29 mouse cellular contexts compared by ENCODE assay signal in genomic region chr2:109230443-109230842, GRCm38 (mm10).
"Had no signal": no experiment of that assay in that cellular context is flagged by ENCODE, and none has a peak within 500 bp of the region (broad histone marks: within the 10 kb centered on the region; RNA-seq: fewer than 3 reads in every experiment).

No protein-coding gene starts in this region.

- H3K4me1 ChIP-seq: embryonic facial prominence, embryonic 10.5 days; embryonic facial prominence, embryonic 12.5 days; embryonic facial prominence, embryonic 13.5 days; embryonic facial prominence, embryonic 15.5 days; forebrain, embryonic 10.5 days; forebrain, embryonic 12.5 days; forebrain, embryonic 13.5 days; forebrain, embryonic 15.5 days; heart, embryonic 10.5 days had no signal

- ATAC-seq: forebrain, embryonic 13.5 days; forebrain, embryonic 14.5 days; forebrain, embryonic 15.5 days; forebrain, embryonic 16.5 days had no signal

- H3K9ac ChIP-seq: embryonic facial prominence, embryonic 12.5 days; embryonic facial prominence, embryonic 13.5 days; embryonic facial prominence, embryonic 15.5 days; forebrain, embryonic 12.5 days; forebrain, embryonic 13.5 days; forebrain, embryonic 15.5 days had no signal

- H3K9me3 ChIP-seq: embryonic facial prominence, embryonic 10.5 days; embryonic facial prominence, embryonic 12.5 days; embryonic facial prominence, embryonic 13.5 days; embryonic facial prominence, embryonic 15.5 days; forebrain, embryonic 10.5 days; forebrain, embryonic 12.5 days; forebrain, embryonic 13.5 days; forebrain, embryonic 15.5 days; heart, embryonic 10.5 days had no signal

- H3K27me3 ChIP-seq: embryonic facial prominence, embryonic 12.5 days; embryonic facial prominence, embryonic 13.5 days; embryonic facial prominence, embryonic 15.5 days; forebrain, embryonic 12.5 days; forebrain, embryonic 13.5 days; forebrain, embryonic 15.5 days had no signal

- DNase-seq: cerebellum, adult 2 months; cerebellum, adult 8-10 months; cerebellum, adult 9-10 months; cerebellum, adult 9-11 months; cerebellum, postnatal 10 days; cerebellum, postnatal 14 days; cerebellum, postnatal 25 days; cerebellum, postnatal 36 days; embryo, embryonic 11 days; gastrocnemius, adult 2 months; gastrocnemius, postnatal 10 days; gastrocnemius, postnatal 14 days; gastrocnemius, postnatal 25 days; gastrocnemius, postnatal 36 days; heart, adult 18-20 months; heart, adult 2 months had no signal

- H3K27ac ChIP-seq: embryonic facial prominence, embryonic 10.5 days; embryonic facial prominence, embryonic 12.5 days; embryonic facial prominence, embryonic 13.5 days; embryonic facial prominence, embryonic 15.5 days; forebrain, embryonic 10.5 days; forebrain, embryonic 12.5 days; forebrain, embryonic 13.5 days; forebrain, embryonic 15.5 days; gastrocnemius, adult 2 months; heart, adult 2 months; heart, embryonic 10.5 days had no signal

- H3K36me3 ChIP-seq: embryonic facial prominence, embryonic 10.5 days; embryonic facial prominence, embryonic 12.5 days; embryonic facial prominence, embryonic 13.5 days; embryonic facial prominence, embryonic 15.5 days; forebrain, embryonic 10.5 days; forebrain, embryonic 12.5 days; forebrain, embryonic 15.5 days; heart, embryonic 10.5 days had no signal

- H3K4me3 ChIP-seq: embryonic facial prominence, embryonic 10.5 days; embryonic facial prominence, embryonic 12.5 days; embryonic facial prominence, embryonic 13.5 days; embryonic facial prominence, embryonic 15.5 days; erythroblast, embryonic 14.5 days; forebrain, embryonic 10.5 days; forebrain, embryonic 12.5 days; forebrain, embryonic 13.5 days; forebrain, embryonic 15.5 days; gastrocnemius, adult 2 months; heart, adult 2 months; heart, embryonic 10.5 days had no signal

- H3K4me2 ChIP-seq: embryonic facial prominence, embryonic 12.5 days; embryonic facial prominence, embryonic 13.5 days; embryonic facial prominence, embryonic 15.5 days; forebrain, embryonic 12.5 days; forebrain, embryonic 13.5 days; forebrain, embryonic 15.5 days; heart, embryonic 11.5 days had no signal
